Mouse (Mus musculus): Measurements from ENCODE around the gene Cstf3. TPM values are rescaled to one million over a fixed set of nuclear protein-coding genes. Genes with fewer than 3 reads are reported as not detected.
"Not testable (repeated sequence)": the region's sequence is repeated elsewhere in the genome, so short reads cannot be mapped to it uniquely, and the experiment has no call there.

Cstf3 gene
- 10 to 100 TPM; 59.9 to 64.5 TPM for polyA plus RNA-seq (2017; shearing (Covaris generic))

DNA sequence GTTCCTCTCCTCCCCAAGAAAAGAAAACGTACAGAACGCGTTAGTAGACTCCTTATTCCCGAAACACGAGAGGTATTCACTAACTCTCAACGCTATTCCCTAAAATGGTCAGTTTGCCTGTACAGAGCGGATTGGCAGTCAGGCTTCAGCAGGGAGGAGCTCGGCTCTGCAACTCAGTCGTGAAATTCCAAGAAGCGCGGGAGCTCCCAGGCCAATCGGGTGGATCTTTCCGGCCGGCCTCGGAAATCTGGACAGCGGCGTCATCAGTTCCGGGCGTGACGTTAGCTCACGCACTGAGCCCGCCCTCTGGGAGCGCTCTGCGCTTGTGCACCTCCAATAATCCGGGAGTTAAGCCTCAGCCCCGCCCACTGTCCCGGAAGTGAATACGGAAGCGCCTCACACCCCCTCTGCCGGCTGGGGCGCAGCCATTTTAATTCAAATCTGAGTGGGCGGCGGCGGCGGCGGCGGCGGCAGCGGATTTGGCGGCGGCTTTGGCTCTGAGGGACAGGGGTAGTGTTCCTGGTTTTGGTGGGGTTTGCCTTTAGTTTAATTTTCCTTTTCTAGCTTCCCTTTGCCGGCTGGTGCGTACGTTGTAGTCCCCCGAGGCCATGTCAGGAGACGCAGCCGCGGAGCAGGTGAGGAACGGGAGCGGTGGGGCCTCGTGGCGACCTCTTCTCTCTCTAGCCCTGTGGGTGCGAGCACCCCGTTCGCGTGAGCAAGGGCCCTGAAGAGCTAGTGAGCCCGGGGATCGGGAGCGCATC, at the start of gene Cstf3:
Gene Cstf3, plus strand, starts transcription at position 456 of the 761 bp plus-strand sequence.
- ATAC-seq: peak; percentile 98

GRCm38 (mm10) chr2:104556711-104557110, 33.6 kb upstream of the Cstf3 start:
- not testable (repeated sequence) for ATAC-seq

- ATAC-seq: no peak
Observed at GRCm38 (mm10) chr2:104557722-104558121, 32.6 kb upstream of the Cstf3 start.

- ATAC-seq: no peak
Observed at GRCm38 (mm10) chr2:104558326-104558725, 32.0 kb upstream of the Cstf3 start.

DNA sequence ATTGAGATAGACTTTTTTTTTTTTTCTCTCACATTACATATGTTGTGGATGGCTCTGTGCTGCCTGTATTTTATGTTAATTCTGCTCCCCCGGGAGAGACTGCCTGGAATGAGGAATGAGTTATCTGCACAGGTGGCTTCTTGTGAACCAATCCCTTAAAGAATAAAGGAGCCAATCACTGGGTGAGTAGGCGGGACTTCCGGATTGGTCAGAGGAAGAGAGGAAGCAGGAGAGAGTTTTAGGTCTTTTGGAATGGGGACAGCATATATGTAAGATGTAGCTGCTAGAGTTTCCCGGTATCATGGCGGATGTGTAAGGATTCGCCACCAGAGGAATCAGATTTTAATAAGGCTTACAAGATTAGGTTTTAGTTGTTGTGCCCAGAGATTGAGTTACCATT, 31.4 kb upstream of the Cstf3 start:
- no peak for ATAC-seq

DNA sequence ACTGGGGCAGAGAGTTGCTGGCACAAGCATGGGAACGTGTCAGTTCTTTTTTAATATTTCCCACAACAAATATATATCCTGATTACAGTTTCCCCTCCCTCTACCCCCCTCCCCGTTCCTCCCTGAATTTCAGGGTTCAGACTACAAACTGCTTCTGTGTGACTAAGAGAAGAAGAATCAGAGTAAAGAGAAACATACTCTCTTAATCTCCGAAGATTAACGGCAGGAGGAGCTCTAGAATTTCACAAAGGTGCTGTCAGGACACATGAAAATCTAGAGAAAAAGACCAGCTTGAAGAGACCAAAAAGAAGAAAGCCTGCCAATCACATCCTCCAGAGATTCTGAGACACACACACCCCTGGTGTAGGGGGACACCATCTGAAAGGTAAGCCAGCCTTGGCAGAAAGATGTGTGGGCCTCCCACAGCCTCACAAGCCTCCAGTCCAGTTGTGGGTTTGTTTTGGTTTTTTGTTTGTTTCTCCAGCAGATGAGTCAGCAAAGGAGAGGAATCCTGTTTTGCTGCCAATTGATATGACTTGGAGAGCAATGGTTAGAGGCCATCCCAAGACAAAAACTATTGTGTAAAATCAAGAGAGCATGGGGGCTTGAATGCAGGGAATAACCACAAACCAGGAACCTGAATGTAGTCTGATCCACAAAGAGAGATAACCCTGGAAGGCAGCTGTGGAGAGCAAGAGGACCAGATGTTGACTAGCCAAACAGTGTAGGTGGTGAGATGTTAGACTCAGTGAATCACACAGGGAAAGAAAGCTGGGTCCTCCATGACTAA, 30.5 kb upstream of the Cstf3 start:
- ATAC-seq: no peak

DNA sequence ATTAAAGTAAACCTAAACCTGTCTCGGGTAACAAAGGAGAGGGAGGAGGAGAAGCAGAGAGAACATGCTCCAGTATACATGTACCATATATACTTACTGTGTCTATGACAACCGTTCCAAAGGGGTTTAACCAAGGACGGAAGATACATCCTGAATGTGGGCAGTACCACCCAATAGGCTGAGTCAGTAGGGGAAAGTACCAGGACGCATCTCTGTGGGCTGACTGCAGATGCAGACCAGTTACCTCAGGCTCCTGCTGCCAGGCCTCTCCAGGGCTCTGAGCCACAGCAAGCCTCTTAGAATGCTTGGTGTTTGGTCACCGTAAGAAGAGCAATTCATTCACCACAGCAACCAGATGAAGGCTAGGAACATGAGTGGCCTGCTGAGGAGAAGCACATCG, 28.9 kb upstream of the Cstf3 start:
- ATAC-seq: peak; percentile 78

- peak; percentile 65 for ATAC-seq
Observed at GRCm38 (mm10) chr2:104561986-104562532, 28.3 kb upstream of the Cstf3 start.

DNA sequence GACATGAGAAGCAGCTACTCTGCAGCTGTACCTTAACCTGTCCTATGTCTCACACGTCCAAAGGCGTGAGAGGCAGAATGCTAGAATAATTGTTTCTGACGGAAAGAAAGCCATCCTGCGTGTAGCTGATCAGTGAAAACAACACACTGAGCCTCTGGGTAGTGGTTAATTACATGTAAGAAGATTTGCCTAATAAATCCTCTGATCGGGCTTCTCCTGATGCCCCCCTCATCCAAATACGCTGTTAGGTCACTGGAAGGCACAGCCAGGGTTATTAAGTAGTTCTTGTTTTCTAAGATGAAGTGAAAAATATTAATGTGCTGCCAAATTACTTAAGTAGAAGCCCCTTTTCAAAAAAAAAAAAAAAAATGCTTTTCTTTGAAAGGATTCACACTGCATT, 18.3 kb upstream of the Cstf3 start:
- no peak for ATAC-seq

DNA sequence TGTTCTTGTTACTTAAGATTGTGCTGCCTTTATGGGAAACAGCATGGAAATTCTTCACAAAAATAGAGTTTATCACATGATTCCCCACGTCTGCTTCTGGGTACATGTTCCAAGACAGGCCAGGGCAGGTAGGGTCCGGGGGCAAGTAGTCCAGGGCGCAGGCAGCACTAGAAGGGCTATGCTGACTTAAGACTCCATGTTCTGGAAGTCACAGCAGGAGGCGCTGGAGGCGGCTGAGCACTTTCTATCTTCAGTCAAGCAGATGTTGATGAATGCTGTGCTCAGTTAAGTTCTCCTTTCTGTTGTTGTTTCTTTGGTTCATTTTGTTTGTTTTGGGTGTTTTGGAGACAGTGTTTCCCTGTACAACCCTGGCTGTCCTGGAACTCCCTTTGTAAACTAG, 14.1 kb upstream of the Cstf3 start:
- ATAC-seq: no peak

DNA sequence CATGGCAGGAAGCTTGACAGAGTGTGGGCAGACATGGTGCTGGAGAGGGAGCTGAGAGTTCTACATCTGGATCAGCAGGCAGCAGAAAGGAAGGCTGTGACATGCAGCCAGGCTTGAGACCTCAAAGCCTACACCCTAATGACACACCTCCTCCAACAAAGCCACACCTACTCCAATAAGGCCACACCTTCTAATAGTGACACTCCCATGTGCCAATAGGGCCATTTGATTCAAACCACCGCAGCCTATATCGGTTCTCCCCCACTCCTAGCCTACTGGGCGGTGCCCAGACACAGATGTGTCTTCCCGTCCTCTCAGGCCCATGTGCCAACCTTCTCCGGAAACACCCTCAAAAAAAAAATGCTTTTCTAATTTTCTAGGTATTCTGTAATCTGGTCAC, 12.3 kb upstream of the Cstf3 start:
- no peak for ATAC-seq

DNA sequence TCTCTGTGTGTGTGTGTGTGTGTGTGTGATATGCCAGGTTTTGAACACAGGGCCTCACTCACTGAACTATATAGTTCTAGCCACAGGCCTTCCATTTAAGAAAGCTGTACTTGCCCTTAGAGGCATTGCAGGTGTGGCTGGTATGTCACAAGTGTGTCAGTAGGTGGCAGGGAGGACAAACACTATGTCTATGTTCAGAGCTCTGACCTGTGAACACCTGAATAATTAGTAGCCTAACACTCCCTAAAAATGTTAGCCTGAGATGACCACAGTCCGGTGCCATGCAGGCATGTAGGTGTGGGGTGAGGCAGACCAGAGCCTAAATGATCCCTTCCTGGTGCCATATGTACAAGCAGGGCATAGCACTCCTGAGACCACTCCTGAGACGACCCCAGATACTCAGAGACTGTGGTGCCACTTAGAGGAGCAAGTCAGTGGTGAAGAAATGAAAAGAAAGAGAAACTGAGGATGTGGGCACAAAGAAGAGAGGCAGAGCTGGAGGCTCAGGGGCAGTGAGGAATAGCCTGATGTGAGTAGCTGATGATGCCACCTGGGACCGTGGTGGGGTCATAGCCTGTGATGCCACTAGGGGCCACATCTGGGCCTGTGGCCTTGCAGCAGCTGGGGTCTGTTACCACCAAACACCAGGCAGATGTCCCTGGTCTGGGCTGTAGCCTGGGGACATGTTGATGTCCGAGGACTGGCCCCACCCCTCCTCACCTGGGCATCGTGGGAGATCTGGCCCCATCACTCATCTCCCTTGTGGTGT, 11.3 kb upstream of the Cstf3 start:
- no peak for ATAC-seq

GRCm38 (mm10) chr2:104579784-104580446, 10.4 kb upstream of the Cstf3 start:
- ATAC-seq: no peak

DNA sequence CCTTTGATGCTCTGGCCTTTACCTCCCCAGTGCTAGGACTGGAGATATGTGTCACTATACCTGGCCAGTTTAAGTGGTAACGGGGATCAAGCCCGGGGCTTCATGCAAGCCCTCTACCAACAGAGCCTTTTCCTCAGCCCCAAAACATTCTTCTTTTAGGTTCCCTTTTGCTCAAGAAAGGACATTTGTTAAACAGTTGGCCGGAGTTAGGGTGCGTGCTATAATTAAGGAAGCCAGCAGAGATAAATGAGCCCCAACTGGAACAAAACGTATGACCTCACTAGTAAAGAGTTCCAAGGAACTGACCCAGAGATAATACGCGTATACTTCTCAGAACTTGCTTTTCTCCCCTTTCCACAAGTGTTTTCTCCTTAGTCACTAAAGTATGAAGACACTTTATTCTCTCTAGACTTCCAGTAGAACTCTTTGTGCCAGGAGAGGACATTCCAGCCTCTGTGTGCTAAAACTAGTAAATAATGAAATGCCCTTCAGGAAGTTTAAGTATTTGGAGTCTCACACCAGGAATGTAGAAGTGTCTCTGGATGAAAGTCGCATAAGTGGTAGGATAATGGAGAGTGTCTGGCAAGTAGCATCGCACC, 8.9 kb upstream of the Cstf3 start:
- no peak for ATAC-seq

- ATAC-seq: no peak
Observed at GRCm38 (mm10) chr2:104583032-104583431, 7.3 kb upstream of the Cstf3 start.

DNA sequence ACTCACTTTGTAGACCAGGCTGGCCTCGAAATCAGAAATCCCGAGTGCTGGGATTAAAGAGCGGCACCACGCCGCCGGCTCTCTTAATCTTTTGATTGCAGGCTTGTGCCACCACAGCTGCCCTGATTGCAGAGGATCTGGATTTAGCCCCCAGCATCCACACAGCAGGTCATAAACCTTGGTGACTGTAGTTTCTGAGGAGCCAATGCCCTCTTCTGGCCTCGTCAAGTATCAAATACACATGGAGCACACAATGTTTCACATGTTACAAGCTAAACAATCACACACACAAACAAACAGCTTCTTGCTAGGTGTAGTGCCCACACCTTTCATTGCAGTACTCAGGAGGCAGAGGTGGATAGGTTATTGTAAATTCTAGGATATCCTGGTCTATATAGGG, 6.1 kb upstream of the Cstf3 start:
- no peak for ATAC-seq

DNA sequence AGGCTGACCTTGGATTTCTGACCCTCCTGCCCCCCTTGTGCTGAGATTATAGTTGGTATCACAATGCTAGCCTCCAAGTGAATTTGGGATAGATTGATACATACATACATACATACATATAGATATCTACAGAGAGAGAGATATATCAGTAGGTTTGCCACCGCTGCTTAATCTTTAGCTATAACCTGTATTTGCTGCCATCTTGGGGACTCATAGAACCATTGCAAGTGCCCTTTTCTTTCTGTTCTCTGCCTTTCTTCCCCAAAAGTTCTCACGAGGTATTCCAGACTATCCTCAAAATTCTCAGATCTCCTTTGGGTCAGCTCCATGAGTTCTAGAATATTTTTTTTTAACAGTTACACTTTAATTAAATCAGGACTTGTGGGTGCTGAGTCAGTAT, 4.7 kb upstream of the Cstf3 start:
- ATAC-seq: no peak

GRCm38 (mm10) chr2:104588552-104588951, 1.8 kb upstream of the Cstf3 start:
- ATAC-seq: no peak

- ATAC-seq: no peak
Observed at GRCm38 (mm10) chr2:104590829-104591117, 450 bp downstream of the Cstf3 start.

GRCm38 (mm10) chr2:104591141-104591540, 818 bp downstream of the Cstf3 start:
- ATAC-seq: no peak

- ATAC-seq: no peak
Observed at GRCm38 (mm10) chr2:104595063-104595462, 4.7 kb downstream of the Cstf3 start.

DNA sequence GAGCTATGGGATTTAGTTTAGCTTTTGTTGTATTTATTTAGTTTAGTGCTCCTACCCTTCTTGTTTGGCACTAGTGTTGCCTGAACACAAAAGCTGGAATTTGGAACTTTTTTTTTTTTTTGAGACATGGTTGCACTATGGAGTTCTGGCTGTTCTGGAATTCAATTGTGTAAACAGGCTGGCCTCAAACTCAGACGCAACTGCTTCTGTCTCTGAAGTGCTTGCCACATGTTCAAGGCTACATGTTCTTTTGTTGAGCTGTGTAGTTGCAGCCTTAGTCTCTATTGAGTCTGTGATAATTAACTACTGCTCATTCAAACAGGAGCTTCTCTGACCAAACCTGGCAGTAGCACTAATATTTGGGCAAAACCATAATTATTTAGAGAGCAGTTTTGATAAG, 13.1 kb downstream of the Cstf3 start:
- no peak for ATAC-seq

All from CD4-positive, CD25-positive, alpha-beta regulatory T cell, adult 4 months (primary cell).